Mouse (Mus musculus): ENCODE results near the gene Tle2.

DNA sequence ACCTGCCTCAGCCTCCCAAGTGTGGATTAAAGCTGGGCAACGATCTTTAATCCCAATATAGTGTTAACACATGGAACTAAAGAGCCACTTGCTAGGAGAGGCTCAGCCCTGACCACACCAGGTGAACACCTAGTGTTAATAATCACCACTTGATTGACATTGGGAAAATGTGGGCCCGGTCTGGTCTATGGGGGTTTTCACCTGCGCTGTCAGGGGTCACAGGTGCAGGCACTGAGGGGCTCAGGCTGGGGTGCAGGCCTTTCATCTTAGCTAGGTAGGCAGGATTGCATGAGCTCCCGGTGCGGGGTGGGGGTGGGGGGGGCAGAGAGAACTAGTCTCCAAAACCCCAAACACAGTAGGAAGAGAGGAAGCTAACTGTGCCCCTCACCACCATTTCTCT is 25.3 kb downstream of the Tle2 start:
- no peak for TF ChIP-seq CTCF (conservative IDR thresholded peaks at IDR 0.05; ENCODE audit: insufficient read depth, insufficient read length, low read depth, low read length)
- no peak for TF ChIP-seq POLR2A (IDR thresholded peaks at IDR 0.05; ENCODE audit: low read depth, low read length)
